Mouse (Mus musculus) hindbrain, postnatal 0 days (tissue): Measurements from ENCODE around the gene Foxp1. TPM values are rescaled to one million over a fixed set of nuclear protein-coding genes. Genes with fewer than 3 reads are reported as not detected.

Experiments
- ATAC-seq: fragments of 200-750 bp; cut with Nextera tagmentation; 2 replicates; pipeline ENCODE4 v1.8.0; 2017; ENCODE audit warnings: mild to moderate bottlenecking, moderate TSS enrichment, moderate library complexity
- DNase-seq: peaks from one replicate; pipeline ENCODE4 v3.0.0-alpha.2; 2015; ENCODE audit warnings: low spot score
- H3K27ac ChIP-seq: fragments of 300-500 bp; sonication (generic); 2 replicates; pipeline ENCODE4 v1.5.1; 2014; ENCODE audit warnings: mild to moderate bottlenecking
- H3K27me3 ChIP-seq: fragments of 300-500 bp; sonication (generic); 2 replicates; pipeline ENCODE4 v1.6.1; 2014; ENCODE audit warnings: low read length, mixed read lengths; ENCODE audit not compliant: insufficient read depth
- H3K36me3 ChIP-seq: fragments of 300-500 bp; sonication (generic); 2 replicates; pipeline ENCODE4 v1.6.1; 2014; ENCODE audit warnings: low read length, mixed read lengths; ENCODE audit not compliant: insufficient read depth
- H3K4me1 ChIP-seq: fragments of 300-500 bp; sonication (generic); 2 replicates; pipeline ENCODE4 v1.6.1; 2014; ENCODE audit warnings: antibody characterized with exemption, low read length, mixed read lengths; ENCODE audit not compliant: insufficient read depth
- H3K4me2 ChIP-seq: fragments of 300-500 bp; sonication (generic); 2 replicates; pipeline ENCODE4 v1.6.1; 2014; ENCODE audit warnings: low read depth, mild to moderate bottlenecking, low read length, moderate library complexity, mixed read lengths
- H3K4me3 ChIP-seq: fragments of 300-500 bp; sonication (generic); 2 replicates; pipeline ENCODE4 v1.5.1; 2014; ENCODE audit warnings: low read length
- H3K9ac ChIP-seq: fragments of 300-500 bp; sonication (generic); replicated peaks from 2 replicates; pipeline ENCODE4 v1.6.1; 2014; ENCODE audit warnings: mild to moderate bottlenecking, low read length, moderate library complexity, mixed read lengths
- H3K9me3 ChIP-seq: fragments of 300-500 bp; sonication (generic); 2 replicates; pipeline ENCODE4 v1.6.1; 2016; ENCODE audit warnings: low read length, mixed read lengths
- CTCF ChIP-seq: IDR thresholded peaks from 2 replicates; pipeline ENCODE4 v1.5.1; 2016; ENCODE audit warnings: antibody characterized with exemption, control low read depth, low read depth
- WGBS: fragments of 180-500 bp; shearing (Covaris S2); extraction: QIAGEN DNeasy Blood & Tissue Kit; methylation state at CpG from one replicate; pipeline ENCODE4 v1.1.7; 2014; 5-methylcytosine and 5-hydroxymethylcytosine counted together
- polyA plus RNA-seq: library from polyadenylated mRNA; unstranded; fragments of >200 nt; fragmentation: Nextera tagmentation; extraction: Ambion mirVana; gene quantifications from 2 replicates; pipeline ENCODE4 v1.2.1, GENCODE M21; 2015
- total RNA-seq: library from RNA; depleted of rRNA; stranded (reverse); fragments of >200 nt; gene quantifications from 2 replicates; pipeline ENCODE4 v1.2.3, GENCODE M21; 2014

The Foxp1 gene
- total and polyA plus RNA-seq, 2 experiments from 2014 or later, result 53.6 to 54.8 TPM

DNA sequence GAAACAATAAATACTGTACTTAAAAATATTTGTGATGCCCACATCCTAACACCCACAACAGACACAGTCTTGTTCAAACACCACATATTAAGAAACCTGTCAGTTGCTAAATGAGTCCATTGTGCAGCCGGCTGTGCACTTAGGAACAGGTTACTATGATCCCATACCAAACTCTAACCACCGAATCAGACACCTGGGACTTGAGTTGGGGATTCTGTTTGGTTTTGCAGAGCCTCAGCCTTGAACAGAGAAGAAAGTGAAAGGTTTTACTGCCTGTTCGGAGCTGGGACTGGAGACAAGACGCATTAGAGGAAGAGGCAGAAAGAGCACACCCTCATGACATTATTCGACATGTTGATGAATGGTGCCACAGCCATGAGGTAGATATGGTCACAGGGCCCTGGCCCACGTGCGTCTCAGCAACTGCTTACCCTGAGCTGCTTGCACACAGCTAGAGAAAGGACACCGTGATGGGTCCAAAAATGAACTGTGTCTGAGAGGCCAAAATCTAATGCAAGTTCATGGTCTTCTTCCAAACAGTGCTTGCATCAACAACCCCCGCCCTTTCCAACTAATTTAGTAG, 491.1 kb downstream of the Foxp1 start:
- no peak overlapping the region for H3K27ac ChIP-seq
- no peak overlapping the region for H3K9ac ChIP-seq
- TF ChIP-seq CTCF, result no peak
- H3K9me3 ChIP-seq, result no peaks in the 10 kb centered on the region
- no peaks in the 10 kb centered on the region for H3K4me1 ChIP-seq
- WGBS, result 79% methylated on average over 9 of the region's 9 CpGs
- DNase-seq (no peak), ATAC-seq (no peak)
- H3K4me2 ChIP-seq, result no peak overlapping the region
- no peaks in the 10 kb centered on the region for H3K36me3 ChIP-seq
- 0 out of 2 replicates have a peak, but pooled peaks cover 4% of the 10 kb centered on the region for H3K27me3 ChIP-seq
- H3K4me3 ChIP-seq, result no peak overlapping the region

DNA sequence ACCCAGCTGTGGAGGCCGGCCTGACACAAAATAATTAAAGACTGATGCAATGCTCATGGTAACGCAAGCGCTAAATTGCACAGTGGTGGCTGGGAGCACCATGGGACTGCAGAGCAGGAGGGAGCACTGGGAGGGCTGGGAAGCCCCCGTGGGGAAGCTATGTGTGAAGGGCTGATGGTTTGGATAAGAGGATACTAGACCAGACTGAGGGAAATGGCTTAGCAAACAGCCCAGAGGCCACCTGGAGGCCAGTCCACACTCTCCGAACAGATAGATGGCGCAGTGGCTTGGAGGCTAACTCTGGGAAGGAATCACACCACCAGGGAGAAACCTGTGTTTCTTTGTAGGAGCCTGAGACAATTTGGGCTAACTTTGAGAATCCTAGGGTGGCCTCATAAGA, 492.3 kb downstream of the Foxp1 start:
- no peak for ATAC-seq
- no peak overlapping the region for H3K9ac ChIP-seq
- 0 out of 2 replicates have a peak, but pooled peaks cover 4% of the 10 kb centered on the region for H3K27me3 ChIP-seq
- 51% methylated on average over 6 of the region's 6 CpGs for WGBS
- no peaks in the 10 kb centered on the region for H3K9me3 ChIP-seq
- H3K27ac ChIP-seq, result no peak overlapping the region
- no peak overlapping the region for H3K4me3 ChIP-seq
- H3K4me2 ChIP-seq, result no peak overlapping the region
- peak; percentile 44 for DNase-seq
- no peaks in the 10 kb centered on the region for H3K4me1 ChIP-seq
- no peaks in the 10 kb centered on the region for H3K36me3 ChIP-seq
- TF ChIP-seq CTCF, result peak; percentile 60

DNA sequence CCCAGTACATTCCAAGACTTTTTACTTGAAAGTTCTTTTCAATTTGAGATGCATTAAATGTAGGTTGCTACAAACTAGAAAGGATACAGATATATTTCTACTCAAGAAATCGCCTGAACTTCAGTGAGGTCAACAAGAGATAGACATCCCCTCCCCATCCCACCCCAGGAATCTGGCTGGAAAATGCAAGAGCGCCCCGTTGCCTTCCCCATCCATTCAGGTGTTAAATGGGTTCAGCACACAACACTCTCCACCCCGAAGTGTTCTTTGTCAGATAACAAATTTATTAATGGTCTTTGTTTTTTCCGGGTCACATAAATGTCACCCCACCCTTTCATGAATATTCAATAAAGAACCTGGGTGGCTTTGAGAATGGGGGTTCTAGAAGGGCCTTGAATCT, 493.1 kb downstream of the Foxp1 start:
- no peak overlapping the region for H3K4me3 ChIP-seq
- 0 out of 2 replicates have a peak, but pooled peaks cover 4% of the 10 kb centered on the region for H3K27me3 ChIP-seq
- no peaks in the 10 kb centered on the region for H3K36me3 ChIP-seq
- no peak for DNase-seq
- ATAC-seq, result no peak
- no peaks in the 10 kb centered on the region for H3K4me1 ChIP-seq
- no peak overlapping the region for H3K4me2 ChIP-seq
- WGBS, result 27% methylated on average over 5 of the region's 5 CpGs
- no peak overlapping the region for H3K9ac ChIP-seq
- no peaks in the 10 kb centered on the region for H3K9me3 ChIP-seq
- TF ChIP-seq CTCF, result no peak
- no peak overlapping the region for H3K27ac ChIP-seq

DNA sequence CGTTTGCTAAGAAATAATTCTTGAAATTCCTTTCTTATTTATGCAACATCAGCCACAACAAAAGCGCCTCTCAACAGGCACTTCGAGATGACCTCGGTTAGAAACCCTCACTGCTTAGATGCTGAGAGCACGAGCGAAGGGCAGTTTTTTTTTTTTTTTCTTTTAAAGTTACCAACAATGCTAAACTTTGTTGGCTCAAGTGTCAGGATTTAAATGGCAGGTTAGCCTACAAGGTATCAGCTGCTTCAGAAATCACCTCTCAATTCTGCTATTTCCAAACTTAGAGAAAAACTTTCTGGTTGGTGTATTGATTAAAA, 493.6 kb downstream of the Foxp1 start:
- no peaks in the 10 kb centered on the region for H3K9me3 ChIP-seq
- H3K4me2 ChIP-seq, result peak overlapping the region; percentile 92
- no peaks in the 10 kb centered on the region for H3K4me1 ChIP-seq
- ATAC-seq (no peak), DNase-seq (no peak)
- peak overlapping the region; percentile 45; the same call in 1 of the 2 replicates for H3K9ac ChIP-seq
- H3K36me3 ChIP-seq, result no peaks in the 10 kb centered on the region
- peak overlapping the region; percentile 64; the same call in 1 of the 2 replicates for H3K27ac ChIP-seq
- 7% methylated on average over 6 of the region's 6 CpGs for WGBS
- peak overlapping the region; percentile 68 for H3K4me3 ChIP-seq
- TF ChIP-seq CTCF, result no peak
- H3K27me3 ChIP-seq, result 0 out of 2 replicates have a peak, but pooled peaks cover 8% of the 10 kb centered on the region

DNA sequence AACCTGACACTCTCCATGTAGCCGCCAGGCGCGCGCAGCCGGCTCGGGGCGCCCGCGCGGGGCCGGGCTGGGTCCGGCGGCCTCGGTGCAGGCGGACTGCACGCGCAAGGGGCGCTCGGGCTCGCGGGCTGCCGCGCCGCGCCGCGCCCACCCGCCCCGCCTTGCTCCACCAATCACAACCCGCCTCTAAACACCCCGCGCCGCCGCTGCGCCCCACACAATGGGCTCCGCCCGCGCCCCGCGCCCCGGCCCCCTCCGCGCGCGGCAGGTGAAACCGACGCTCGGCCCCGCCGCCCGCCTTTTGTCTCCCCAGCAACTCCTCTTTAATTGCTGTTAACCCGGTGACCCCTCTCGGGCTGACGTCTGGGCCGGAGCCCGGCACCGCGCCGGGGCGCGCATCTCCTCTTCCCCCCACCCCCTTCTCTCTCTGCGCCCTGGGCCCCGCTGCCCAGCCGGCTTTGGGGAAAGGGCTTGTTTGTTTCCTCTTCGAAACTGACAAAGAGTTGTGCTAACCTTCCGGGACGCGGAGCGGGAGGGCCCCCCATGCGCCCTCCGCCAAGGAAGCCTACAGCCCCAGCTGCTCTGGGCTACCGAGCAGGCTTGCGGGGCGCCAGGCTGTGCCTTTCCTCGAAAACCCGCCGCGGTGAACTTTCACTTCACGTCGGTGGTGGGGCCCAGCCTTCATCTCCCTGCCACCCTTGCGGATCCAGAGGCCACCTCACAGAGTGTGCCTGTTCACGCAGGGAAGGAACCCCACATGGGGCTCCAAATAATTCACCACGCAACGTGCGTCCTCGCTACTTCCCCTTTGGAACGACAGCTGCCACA, 494.1 kb downstream of the Foxp1 start:
- Histone ChIP-seq H3K4me3 (peak overlapping the region; percentile 68), H3K36me3 (no peaks in the 10 kb centered on the region), H3K4me1 (no peaks in the 10 kb centered on the region), H3K27me3 (0 out of 2 replicates have a peak, but pooled peaks cover 11% of the 10 kb centered on the region), H3K9me3 (no peaks in the 10 kb centered on the region), H3K4me2 (peak overlapping the region; percentile 92), H3K9ac (peak overlapping the region; percentile 45), H3K27ac (peak overlapping the region; percentile 64)
- TF ChIP-seq CTCF, result no peak
- ATAC-seq, result peak; percentile 91
- under 1% methylated on average over 72 of the region's 87 CpGs for WGBS
- DNase-seq, result peak; percentile 63

DNA sequence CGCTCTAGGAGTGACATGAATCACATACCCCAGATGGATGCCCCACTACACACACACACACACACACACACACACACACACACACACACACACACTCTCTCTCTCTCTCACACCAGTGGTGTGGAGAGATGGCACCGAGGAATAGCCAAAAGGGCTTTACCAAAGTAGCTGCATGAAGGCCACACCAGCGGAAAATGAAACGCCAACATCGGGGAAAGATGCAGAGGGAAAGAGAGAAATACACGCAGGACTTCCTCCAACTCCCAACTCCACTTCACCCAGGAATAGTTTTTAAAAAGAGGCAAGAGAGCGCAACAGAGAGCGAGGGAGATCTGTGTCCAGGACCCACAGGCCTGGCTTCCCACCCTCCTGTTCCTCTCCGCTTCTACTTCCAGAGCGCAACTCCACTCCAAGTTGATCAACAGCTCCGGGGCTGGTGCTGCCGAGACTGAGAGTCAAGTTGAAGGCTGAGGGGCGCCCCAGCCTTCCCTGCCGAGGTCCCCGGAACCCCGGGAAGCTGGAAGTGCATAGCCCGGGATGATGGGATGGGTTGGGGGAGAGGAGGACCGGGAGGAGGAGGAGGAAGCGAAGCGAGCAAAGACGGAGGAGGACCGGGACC, 494.9 kb downstream of the Foxp1 start:
- Histone ChIP-seq H3K4me3 (peak overlapping the region; percentile 68), H3K4me2 (peak overlapping the region; percentile 92), H3K9ac (peak overlapping the region; percentile 45), H3K4me1 (no peaks in the 10 kb centered on the region), H3K36me3 (no peaks in the 10 kb centered on the region), H3K9me3 (no peaks in the 10 kb centered on the region), H3K27me3 (0 out of 2 replicates have a peak, but pooled peaks cover 11% of the 10 kb centered on the region), H3K27ac (peak overlapping the region; percentile 64)
- no peak for DNase-seq
- 2% methylated on average over 22 of the region's 22 CpGs for WGBS
- ATAC-seq, result peak; percentile 63; the same call in 1 of the 2 replicates
- TF ChIP-seq CTCF, result no peak
